Mouse (Mus musculus) adrenal gland, adult (tissue): ENCODE results near the gene Ywhae.
"Not testable (repeated sequence)": the region's sequence is repeated elsewhere in the genome, so short reads cannot be mapped to it uniquely, and the experiment has no call there.

Experiments
- DNase-seq, 2 experiments: peaks; one replicate each; pipeline ENCODE4 v3.0.0; 2022 to 2023; ENCODE audit warnings: low spot score in 1 of 2; ENCODE audit not compliant: inconsistent age in 2 of 2

The Ywhae gene

GRCm38 (mm10) chr11:75732434-75733226 is at the start of gene Ywhae:
Gene Ywhae, plus strand, starts transcription at chr11:75732869.
- peak; percentile 93 to 97 for DNase-seq

- DNase-seq: no peak
These were observed 48.2 kb upstream of the Ywhae start for GRCm38 (mm10) chr11:75684462-75684861.

- no peak for DNase-seq
These were observed 47.7 kb upstream of the Ywhae start for GRCm38 (mm10) chr11:75684956-75685355.

- DNase-seq: no peak
These were observed 45.2 kb upstream of the Ywhae start for GRCm38 (mm10) chr11:75687343-75687993.

GRCm38 (mm10) chr11:75688132-75688531 is 44.5 kb upstream of the Ywhae start:
- no peak for DNase-seq

GRCm38 (mm10) chr11:75689977-75690376 is 42.7 kb upstream of the Ywhae start:
- no peak for DNase-seq

GRCm38 (mm10) chr11:75691047-75691446 is 41.6 kb upstream of the Ywhae start:
- DNase-seq: no peak

- no peak for DNase-seq
These were observed 39.1 kb upstream of the Ywhae start for GRCm38 (mm10) chr11:75693570-75693969.

GRCm38 (mm10) chr11:75697464-75697863 is 35.2 kb upstream of the Ywhae start:
- DNase-seq: not testable (repeated sequence)

GRCm38 (mm10) chr11:75700557-75700956 is 32.1 kb upstream of the Ywhae start:
- DNase-seq: no peak

- DNase-seq: no peak
These were observed 29.9 kb upstream of the Ywhae start for GRCm38 (mm10) chr11:75702761-75703160.

GRCm38 (mm10) chr11:75703748-75704147 is 28.9 kb upstream of the Ywhae start:
- DNase-seq: no peak

- DNase-seq: peak in 1 of 2 experiments; percentile 55
These were observed 18.7 kb upstream of the Ywhae start for GRCm38 (mm10) chr11:75713949-75714348.

- DNase-seq: no peak
These were observed 17.1 kb upstream of the Ywhae start for GRCm38 (mm10) chr11:75715556-75715955.

- no peak for DNase-seq
These were observed 15.9 kb upstream of the Ywhae start for GRCm38 (mm10) chr11:75716661-75717325.

- no peak for DNase-seq
These were observed 10.3 kb upstream of the Ywhae start for GRCm38 (mm10) chr11:75722339-75722738.

- no peak for DNase-seq
These were observed 5.5 kb upstream of the Ywhae start for GRCm38 (mm10) chr11:75727168-75727567.

GRCm38 (mm10) chr11:75727659-75728058 is 5.0 kb upstream of the Ywhae start:
- not testable (repeated sequence) for DNase-seq

GRCm38 (mm10) chr11:75733227-75733940 is 715 bp downstream of the Ywhae start:
- no peak for DNase-seq

GRCm38 (mm10) chr11:75735462-75736252 is 3.0 kb downstream of the Ywhae start:
- no peak for DNase-seq
